Mouse (Mus musculus) large intestine, adult 2 months (tissue): Measurements from ENCODE around the gene Ppp2r3a. TPM values are rescaled to one million over a fixed set of nuclear protein-coding genes. Genes with fewer than 3 reads are reported as not detected.

ENCODE experiments used
- DNase-seq: peaks from one replicate; pipeline ENCODE4 v3.0.0-alpha.2; 2012; ENCODE audit warnings: low read depth, low spot score
- WGBS: fragments of 180-500 bp; shearing (Covaris S2); methylation state at CpG from one replicate; pipeline ENCODE4 v1.1.7; 2018; 5-methylcytosine and 5-hydroxymethylcytosine counted together
- polyA plus RNA-seq: library from polyadenylated mRNA; depleted of rRNA; stranded (reverse); fragments of >200 nt; gene quantifications from 2 replicates; pipeline ENCODE4 v1.2.3, GENCODE M21; 2012; rRNA removed

The Ppp2r3a gene
- polyA plus RNA-seq, result 1.8 and 3.0 TPM in 2 replicates

GRCm38 (mm10) chr9:101251644-101252337, at the start of gene Ppp2r3a:
TSS of gene Ppp2r3a (minus strand) at chr9:101251795.
- DNase-seq, result peak; percentile 36
- WGBS, result 2% methylated on average over 47 of the region's 50 CpGs

GRCm38 (mm10) chr9:101300441-101300935, 48.9 kb upstream of the Ppp2r3a start:
- WGBS, result 73% methylated on average over 4 of the region's 4 CpGs
- no peak for DNase-seq

GRCm38 (mm10) chr9:101291676-101292660, 40.4 kb upstream of the Ppp2r3a start:
- 83% methylated on average over 19 of the region's 19 CpGs for WGBS
- no peak for DNase-seq

GRCm38 (mm10) chr9:101290876-101291275, 39.3 kb upstream of the Ppp2r3a start:
- DNase-seq, result no peak
- WGBS, result 38% methylated on average over 1 of the region's 1 CpGs

GRCm38 (mm10) chr9:101289750-101290149, 38.2 kb upstream of the Ppp2r3a start:
- 32% methylated on average over 11 of the region's 11 CpGs for WGBS
- no peak for DNase-seq

- no peak for DNase-seq
- 78% methylated on average over 14 of the region's 14 CpGs for WGBS
Observed at GRCm38 (mm10) chr9:101288901-101289647, 37.5 kb upstream of the Ppp2r3a start.

GRCm38 (mm10) chr9:101286766-101287165, 35.2 kb upstream of the Ppp2r3a start:
- DNase-seq, result no peak
- 89% methylated on average over 4 of the region's 4 CpGs for WGBS

- WGBS, result 23% methylated on average over 4 of the region's 4 CpGs
- no peak for DNase-seq
Observed at GRCm38 (mm10) chr9:101284049-101284448, 32.5 kb upstream of the Ppp2r3a start.

- WGBS, result 77% methylated on average over 6 of the region's 6 CpGs
- no peak for DNase-seq
Observed at GRCm38 (mm10) chr9:101282651-101283050, 31.1 kb upstream of the Ppp2r3a start.

- no peak for DNase-seq
- 76% methylated on average over 4 of the region's 4 CpGs for WGBS
Observed at GRCm38 (mm10) chr9:101281906-101282305, 30.3 kb upstream of the Ppp2r3a start.

GRCm38 (mm10) chr9:101281326-101281725, 29.7 kb upstream of the Ppp2r3a start:
- DNase-seq, result no peak
- WGBS, result 93% methylated on average over 11 of the region's 11 CpGs

- WGBS, result 93% methylated on average over 6 of the region's 6 CpGs
- DNase-seq, result no peak
Observed at GRCm38 (mm10) chr9:101280867-101281266, 29.3 kb upstream of the Ppp2r3a start.

GRCm38 (mm10) chr9:101280211-101280610, 28.6 kb upstream of the Ppp2r3a start:
- DNase-seq, result no peak
- 68% methylated on average over 10 of the region's 10 CpGs for WGBS

GRCm38 (mm10) chr9:101272715-101273114, 21.1 kb upstream of the Ppp2r3a start:
- 50% methylated on average over 7 of the region's 7 CpGs for WGBS
- DNase-seq, result no peak

- no peak for DNase-seq
- 66% methylated on average over 5 of the region's 5 CpGs for WGBS
Observed at GRCm38 (mm10) chr9:101270020-101270419, 18.4 kb upstream of the Ppp2r3a start.

- DNase-seq, result no peak
- 47% methylated on average over 8 of the region's 8 CpGs for WGBS
Observed at GRCm38 (mm10) chr9:101266043-101266442, 14.4 kb upstream of the Ppp2r3a start.

GRCm38 (mm10) chr9:101265546-101265945, 14.0 kb upstream of the Ppp2r3a start:
- WGBS, result 61% methylated on average over 6 of the region's 6 CpGs
- DNase-seq, result no peak

GRCm38 (mm10) chr9:101262815-101263214, 11.2 kb upstream of the Ppp2r3a start:
- no peak for DNase-seq

GRCm38 (mm10) chr9:101261989-101262571, 10.5 kb upstream of the Ppp2r3a start:
- DNase-seq, result no peak
- WGBS, result 26% methylated on average over 11 of the region's 11 CpGs

More at GRCm38 (mm10) chr9:101262815-101263214, 11.2 kb upstream of the Ppp2r3a start:
- 77% methylated on average over 3 of the region's 3 CpGs for WGBS
